Mouse (Mus musculus): ENCODE results near the gene Ccp110. TPM values are rescaled to one million over a fixed set of nuclear protein-coding genes. Genes with fewer than 3 reads are reported as not detected.

Gene Ccp110
- polyA plus RNA-seq, 1 experiment from 2014 or later: 26.2 TPM

DNA sequence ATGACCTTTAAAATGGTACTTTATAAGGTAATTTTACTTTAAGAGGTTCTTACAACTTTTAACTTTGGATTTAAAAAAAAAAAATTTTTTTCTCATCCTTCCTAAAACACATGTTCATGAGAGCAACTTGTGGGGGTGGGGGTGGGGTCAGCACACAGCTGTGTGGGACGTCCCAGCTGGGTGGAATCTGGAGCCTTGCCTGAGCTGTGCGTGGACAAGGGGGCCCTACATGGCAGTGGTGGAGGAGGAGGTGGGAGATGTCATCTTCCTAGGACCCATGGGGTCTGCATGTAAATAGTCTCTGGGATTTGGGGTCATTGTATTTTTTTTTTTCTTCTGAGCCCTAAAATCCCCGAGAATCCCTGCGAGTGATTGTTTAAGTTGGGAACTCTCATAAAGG lies 46.0 kb downstream of the Ccp110 start:
- Histone ChIP-seq H3K36me3 (peaks cover 54% of the 10 kb centered on the region), H3K27me3 (no peaks in the 10 kb centered on the region), H3K4me3 (no peak overlapping the region), H3K9ac (no peak overlapping the region), H3K4me1 (replicated peaks) (no peaks in the 10 kb centered on the region), H3K27ac (replicated peaks) (no peak overlapping the region), H3K4me2 (no peak overlapping the region), H3K9me3 (no peaks in the 10 kb centered on the region)
- no peak for ATAC-seq (ENCODE audit: low FRiP score, low read depth)
- WGBS: 68% methylated on average over 4 of the region's 4 CpGs

- H3K4me1 ChIP-seq (replicated peaks): no peaks in the 10 kb centered on the region
- no peak overlapping the region for H3K4me3 ChIP-seq
- no peaks in the 10 kb centered on the region for H3K27me3 ChIP-seq
- no peak overlapping the region for H3K27ac ChIP-seq (replicated peaks)
- H3K9me3 ChIP-seq: no peaks in the 10 kb centered on the region
- H3K9ac ChIP-seq: no peak overlapping the region
- peaks cover 56% of the 10 kb centered on the region for H3K36me3 ChIP-seq
- no peak for ATAC-seq (ENCODE audit: low FRiP score, low read depth)
- 47% methylated on average over 5 of the region's 5 CpGs for whole genome bisulfite sequencing
- no peak overlapping the region for H3K4me2 ChIP-seq
Observed at GRCm38 (mm10) chr7:118759372-118759771, 47.0 kb downstream of the Ccp110 start.

DNA sequence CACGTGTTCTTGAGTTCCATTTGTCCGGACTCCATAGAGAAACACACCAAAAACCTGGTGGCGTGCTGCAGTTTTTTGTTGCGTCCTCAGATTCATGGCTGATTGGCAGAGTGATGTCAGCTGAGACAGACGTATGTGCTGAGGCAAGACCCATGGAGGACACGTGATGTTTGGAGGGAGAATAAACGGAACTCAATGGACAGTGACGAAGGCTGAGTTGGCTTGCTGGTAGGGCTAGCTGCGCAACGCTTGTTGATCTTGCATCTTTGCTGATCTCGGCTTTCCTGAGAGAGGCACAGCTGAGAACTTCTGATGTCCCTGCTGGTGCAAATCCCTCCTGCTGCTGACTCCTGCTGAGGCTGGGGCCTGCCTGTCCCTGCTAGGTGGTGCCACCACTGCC lies 51.6 kb downstream of the Ccp110 start:
- 93% methylated on average over 11 of the region's 11 CpGs for WGBS
- no peak for ATAC-seq (ENCODE audit: low FRiP score, low read depth)
- Histone ChIP-seq H3K27me3 (no peaks in the 10 kb centered on the region), H3K36me3 (peaks cover 42% of the 10 kb centered on the region), H3K4me1 (replicated peaks) (peaks cover 11% of the 10 kb centered on the region), H3K9ac (no peak overlapping the region), H3K27ac (replicated peaks) (no peak overlapping the region), H3K4me3 (no peak overlapping the region), H3K9me3 (no peaks in the 10 kb centered on the region), H3K4me2 (no peak overlapping the region)

- peaks cover 42% of the 10 kb centered on the region for H3K36me3 ChIP-seq
- H3K27ac ChIP-seq (replicated peaks): no peak overlapping the region
- no peak overlapping the region for H3K4me2 ChIP-seq
- no peak overlapping the region for H3K9ac ChIP-seq
- H3K27me3 ChIP-seq: no peaks in the 10 kb centered on the region
- WGBS: 84% methylated on average over 14 of the region's 14 CpGs
- no peak overlapping the region for H3K4me3 ChIP-seq
- no peak for ATAC-seq (ENCODE audit: low FRiP score, low read depth)
- H3K9me3 ChIP-seq: no peaks in the 10 kb centered on the region
- H3K4me1 ChIP-seq (replicated peaks): peaks cover 11% of the 10 kb centered on the region
Observed at GRCm38 (mm10) chr7:118764725-118765124, 52.4 kb downstream of the Ccp110 start.

- Histone ChIP-seq H3K27me3 (no peaks in the 10 kb centered on the region), H3K4me2 (no peak overlapping the region), H3K36me3 (peaks cover 41% of the 10 kb centered on the region), H3K9me3 (no peaks in the 10 kb centered on the region), H3K4me1 (replicated peaks) (peaks cover 11% of the 10 kb centered on the region), H3K9ac (no peak overlapping the region), H3K27ac (replicated peaks) (no peak overlapping the region), H3K4me3 (no peak overlapping the region)
- ATAC-seq (ENCODE audit: low FRiP score, low read depth): peak; percentile 55; the same call in 1 of the 2 replicates
- 79% methylated on average over 8 of the region's 8 CpGs for WGBS
Observed at GRCm38 (mm10) chr7:118765604-118766003, 53.3 kb downstream of the Ccp110 start.

GRCm38 (mm10) chr7:118766119-118766833 lies 53.9 kb downstream of the Ccp110 start:
- WGBS: 33% methylated on average over 18 of the region's 18 CpGs
- Histone ChIP-seq H3K27ac (replicated peaks) (no peak overlapping the region), H3K4me3 (no peak overlapping the region), H3K36me3 (peaks cover 35% of the 10 kb centered on the region), H3K9ac (no peak overlapping the region), H3K9me3 (no peaks in the 10 kb centered on the region), H3K4me2 (peak overlapping the region; percentile 13; the same call in 1 of the 2 replicates), H3K4me1 (replicated peaks) (peaks cover 11% of the 10 kb centered on the region), H3K27me3 (no peaks in the 10 kb centered on the region)
- peak; percentile 45; the same call in 1 of the 2 replicates for ATAC-seq (ENCODE audit: low FRiP score, low read depth)

DNA sequence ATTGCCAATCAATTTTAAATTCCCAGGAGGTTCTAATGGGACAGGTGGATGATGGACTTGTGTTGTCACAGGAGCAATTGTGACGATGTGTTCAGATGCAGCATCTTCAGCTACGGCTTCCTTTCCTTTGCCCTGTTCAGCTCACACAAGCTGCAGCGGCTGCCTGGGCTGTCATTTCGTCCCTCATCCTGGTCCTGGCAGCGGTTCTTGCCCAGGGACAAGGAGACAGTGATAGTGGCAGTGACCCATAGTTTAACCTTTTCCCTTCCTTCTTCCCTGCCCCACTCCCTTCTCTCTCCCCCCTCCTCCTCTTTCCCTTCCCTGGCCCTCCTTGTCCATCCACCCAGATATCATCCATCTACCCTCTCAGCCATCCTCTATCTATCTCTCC lies 54.5 kb downstream of the Ccp110 start:
- H3K4me3 ChIP-seq: no peak overlapping the region
- no peak overlapping the region for H3K27ac ChIP-seq (replicated peaks)
- 70% methylated on average over 5 of the region's 5 CpGs for WGBS
- ATAC-seq (ENCODE audit: low FRiP score, low read depth): no peak
- no peak overlapping the region for H3K4me2 ChIP-seq
- H3K27me3 ChIP-seq: no peaks in the 10 kb centered on the region
- H3K4me1 ChIP-seq (replicated peaks): peaks cover 11% of the 10 kb centered on the region
- H3K9me3 ChIP-seq: no peaks in the 10 kb centered on the region
- H3K9ac ChIP-seq: no peak overlapping the region
- peaks cover 30% of the 10 kb centered on the region for H3K36me3 ChIP-seq

DNA sequence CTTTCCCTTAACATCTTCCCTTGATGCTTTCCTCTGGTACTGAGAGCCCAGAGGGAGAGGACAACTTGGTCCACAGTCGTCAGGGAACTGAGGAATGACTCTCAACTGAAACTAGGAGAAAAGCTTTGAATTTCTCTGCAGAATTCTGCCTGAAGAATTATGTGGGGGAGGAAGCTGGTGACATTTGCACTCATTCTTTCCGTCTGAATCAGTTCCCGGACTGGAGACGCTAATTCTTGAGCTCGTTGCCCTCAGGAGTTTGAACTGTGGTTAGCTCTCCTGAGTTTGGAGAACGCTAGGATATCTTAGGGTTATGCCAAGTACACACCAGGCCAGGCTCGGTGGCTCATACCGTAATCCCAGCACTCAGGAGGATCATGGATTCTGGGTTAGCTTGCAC lies 56.9 kb downstream of the Ccp110 start:
- no peak overlapping the region for H3K4me3 ChIP-seq
- WGBS: 85% methylated on average over 8 of the region's 8 CpGs
- H3K9me3 ChIP-seq: no peaks in the 10 kb centered on the region
- H3K36me3 ChIP-seq: 0 out of 2 replicates have a peak, but pooled peaks cover 7% of the 10 kb centered on the region
- H3K9ac ChIP-seq: no peak overlapping the region
- no peak overlapping the region for H3K27ac ChIP-seq (replicated peaks)
- H3K4me2 ChIP-seq: no peak overlapping the region
- no peak for ATAC-seq (ENCODE audit: low FRiP score, low read depth)
- no peaks in the 10 kb centered on the region for H3K27me3 ChIP-seq
- peaks cover 11% of the 10 kb centered on the region for H3K4me1 ChIP-seq (replicated peaks)

GRCm38 (mm10) chr7:118769655-118770054 lies 57.3 kb downstream of the Ccp110 start:
- no peak for ATAC-seq (ENCODE audit: low FRiP score, low read depth)
- 0 out of 2 replicates have a peak, but pooled peaks cover 7% of the 10 kb centered on the region for H3K36me3 ChIP-seq
- WGBS: 38% methylated on average over 1 of the region's 1 CpGs

GRCm38 (mm10) chr7:118773027-118773426 lies 60.7 kb downstream of the Ccp110 start:
- H3K27ac ChIP-seq (replicated peaks): no peak overlapping the region
- 0 out of 2 replicates have a peak, but pooled peaks cover 3% of the 10 kb centered on the region for H3K4me1 ChIP-seq (replicated peaks)
- no peak for ATAC-seq (ENCODE audit: low FRiP score, low read depth)
- H3K4me2 ChIP-seq: no peak overlapping the region
- peaks cover 14% of the 10 kb centered on the region; the same call in 1 of the 2 replicates for H3K36me3 ChIP-seq
- no peak overlapping the region for H3K4me3 ChIP-seq
- H3K9me3 ChIP-seq: no peaks in the 10 kb centered on the region
- WGBS: 79% methylated on average over 12 of the region's 12 CpGs
- H3K9ac ChIP-seq: no peak overlapping the region
- H3K27me3 ChIP-seq: no peaks in the 10 kb centered on the region

More at GRCm38 (mm10) chr7:118769655-118770054, 57.3 kb downstream of the Ccp110 start:
- H3K9me3 ChIP-seq: no peaks in the 10 kb centered on the region
- no peak overlapping the region for H3K4me3 ChIP-seq
- H3K4me1 ChIP-seq (replicated peaks): peaks cover 11% of the 10 kb centered on the region
- no peak overlapping the region for H3K9ac ChIP-seq
- no peaks in the 10 kb centered on the region for H3K27me3 ChIP-seq
- H3K4me2 ChIP-seq: no peak overlapping the region
- no peak overlapping the region for H3K27ac ChIP-seq (replicated peaks)

DNA sequence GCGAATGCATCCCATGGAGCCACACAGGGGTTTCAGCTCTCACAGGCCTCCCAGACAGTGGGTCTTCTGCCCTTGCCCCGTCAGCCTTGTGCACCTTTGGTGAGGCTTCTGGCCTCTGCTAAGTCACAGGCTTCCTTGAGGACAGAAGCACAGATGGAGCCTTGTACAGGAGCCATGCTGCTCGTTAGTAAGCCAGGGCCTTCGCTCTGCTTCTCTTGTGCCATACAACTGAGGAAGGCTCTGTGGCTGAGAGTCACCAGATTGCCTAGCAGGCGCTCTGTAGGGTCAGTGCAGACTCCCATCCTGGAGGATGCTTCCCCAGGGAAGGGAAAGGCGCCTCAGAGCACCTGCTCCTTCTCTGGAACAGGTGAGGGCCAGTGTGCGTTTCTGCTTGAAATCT lies 63.6 kb downstream of the Ccp110 start:
- H3K4me1 ChIP-seq (replicated peaks): 0 out of 2 replicates have a peak, but pooled peaks cover 2% of the 10 kb centered on the region
- ATAC-seq (ENCODE audit: low FRiP score, low read depth): no peak
- 76% methylated on average over 7 of the region's 7 CpGs for WGBS
- no peak overlapping the region for H3K9ac ChIP-seq
- peaks cover 14% of the 10 kb centered on the region; the same call in 1 of the 2 replicates for H3K36me3 ChIP-seq
- no peak overlapping the region for H3K4me2 ChIP-seq
- H3K27ac ChIP-seq (replicated peaks): no peak overlapping the region
- H3K4me3 ChIP-seq: no peak overlapping the region
- H3K27me3 ChIP-seq: no peaks in the 10 kb centered on the region
- no peaks in the 10 kb centered on the region for H3K9me3 ChIP-seq

GRCm38 (mm10) chr7:118776491-118776890 lies 64.1 kb downstream of the Ccp110 start:
- no peak overlapping the region for H3K9ac ChIP-seq

More at GRCm38 (mm10) chr7:118776491-118776890, 64.1 kb downstream of the Ccp110 start:
- no peak overlapping the region for H3K4me2 ChIP-seq
- no peak for ATAC-seq (ENCODE audit: low FRiP score, low read depth)
- H3K36me3 ChIP-seq: peaks cover 18% of the 10 kb centered on the region; the same call in 1 of the 2 replicates
- no peaks in the 10 kb centered on the region for H3K9me3 ChIP-seq
- 70% methylated on average over 9 of the region's 9 CpGs for WGBS
- no peaks in the 10 kb centered on the region for H3K27me3 ChIP-seq
- no peak overlapping the region for H3K4me3 ChIP-seq
- H3K4me1 ChIP-seq (replicated peaks): 0 out of 2 replicates have a peak, but pooled peaks cover 2% of the 10 kb centered on the region
- no peak overlapping the region for H3K27ac ChIP-seq (replicated peaks)

Measured in hindbrain, embryonic 15.5 days (tissue).